Mouse (Mus musculus): ENCODE data around the gene Tmem119.

DNA sequence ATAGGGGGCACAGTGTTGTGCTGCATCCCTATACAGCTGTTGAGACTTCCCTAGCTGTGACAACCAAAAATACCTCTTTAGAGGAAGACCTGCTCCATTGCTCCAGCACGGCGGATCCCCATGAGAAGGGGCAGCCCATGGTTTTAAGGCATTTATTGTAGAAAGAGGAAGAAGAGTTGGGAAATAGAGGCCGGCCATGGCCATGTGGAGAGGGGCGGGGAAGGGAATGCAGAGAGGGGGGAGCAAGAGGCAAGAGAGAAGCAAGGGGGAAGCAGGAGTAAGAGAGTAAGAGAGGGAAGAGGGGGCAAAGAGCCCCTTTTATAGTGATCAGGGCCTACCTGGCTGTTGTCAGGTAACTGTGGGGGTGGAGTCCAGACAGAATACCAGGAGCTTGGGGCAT is 9.8 kb upstream of the Tmem119 start:
- TF ChIP-seq POLR2A (IDR thresholded peaks at IDR 0.05; ENCODE audit: borderline replicate concordance, extremely low read depth, insufficient read depth, insufficient read length, poor library complexity, severe bottlenecking): no peak
- TF ChIP-seq CTCF (IDR thresholded peaks at IDR 0.05; ENCODE audit: borderline replicate concordance, extremely low read depth, insufficient read depth, insufficient read length): no peak

Measured in brain, embryonic 14.5 days (tissue).